Mouse (Mus musculus) embryonic facial prominence, embryonic 14.5 days (tissue): ENCODE results near the gene Frmd6. TPM values are rescaled to one million over a fixed set of nuclear protein-coding genes. Genes with fewer than 3 reads are reported as not detected.

Source experiments
- ATAC-seq: fragments of 200-750 bp; cut with Nextera tagmentation; 2 replicates; pipeline ENCODE4 v1.8.0; 2017; ENCODE audit warnings: low read depth, moderate number of reproducible peaks, moderate TSS enrichment
- DNase-seq: peaks from one replicate; pipeline ENCODE4 v3.0.0-alpha.2; 2015; ENCODE audit warnings: low spot score
- H3K27ac ChIP-seq: fragments of 300-500 bp; sonication (generic); replicated peaks from 2 replicates; pipeline ENCODE4 v1.5.1; 2014; ENCODE audit warnings: low read depth, mild to moderate bottlenecking, low read length, moderate library complexity
- H3K27me3 ChIP-seq: fragments of 300-500 bp; sonication (generic); replicated peaks from 2 replicates; pipeline ENCODE4 v1.6.1; 2014; ENCODE audit warnings: low read length; ENCODE audit not compliant: control insufficient read depth, insufficient read depth
- H3K36me3 ChIP-seq: fragments of 300-500 bp; sonication (generic); 2 replicates; pipeline ENCODE4 v1.6.1; 2014; ENCODE audit warnings: low read length, mixed read lengths; ENCODE audit not compliant: control insufficient read depth, insufficient read depth
- H3K4me1 ChIP-seq: fragments of 300-500 bp; sonication (generic); 2 replicates; pipeline ENCODE4 v1.6.1; 2014; ENCODE audit warnings: antibody characterized with exemption, low read length; ENCODE audit not compliant: control insufficient read depth, insufficient read depth
- H3K4me2 ChIP-seq: fragments of 300-500 bp; sonication (generic); 2 replicates; pipeline ENCODE4 v1.6.1; 2014; ENCODE audit warnings: low read depth, mild to moderate bottlenecking, low read length, moderate library complexity, mixed read lengths
- H3K4me3 ChIP-seq: fragments of 300-500 bp; sonication (generic); 2 replicates; pipeline ENCODE4 v1.5.1; 2014; ENCODE audit warnings: low read depth, mild to moderate bottlenecking, low read length
- H3K9ac ChIP-seq: fragments of 300-500 bp; sonication (generic); 2 replicates; pipeline ENCODE4 v1.6.1; 2014; ENCODE audit warnings: low read depth, mild to moderate bottlenecking, low read length, moderate library complexity, mixed read lengths
- H3K9me3 ChIP-seq: fragments of 300-500 bp; sonication (generic); 2 replicates; pipeline ENCODE4 v1.6.1; 2016; ENCODE audit warnings: low read length; ENCODE audit not compliant: control insufficient read depth
- WGBS: fragments of 180-500 bp; shearing (Covaris S2); extraction: QIAGEN DNeasy Blood & Tissue Kit; methylation state at CpG from one replicate; pipeline ENCODE4 v1.1.7; 2014; 5-methylcytosine and 5-hydroxymethylcytosine counted together
- polyA plus RNA-seq: library from polyadenylated mRNA; unstranded; fragments of >200 nt; fragmentation: Nextera tagmentation; extraction: Ambion mirVana; gene quantifications from 2 replicates; pipeline ENCODE4 v1.2.1, GENCODE M21; 2014

Gene Frmd6
- polyA plus RNA-seq, 1 experiment from 2014 or later = 56.0 TPM

- no peaks in the 10 kb centered on the region for H3K9me3 ChIP-seq
- no peaks in the 10 kb centered on the region for H3K27me3 ChIP-seq
- peaks cover 81% of the 10 kb centered on the region for H3K36me3 ChIP-seq
- H3K4me1 ChIP-seq = no peaks in the 10 kb centered on the region
- no peak overlapping the region for H3K4me2 ChIP-seq
- H3K4me3 ChIP-seq = no peak overlapping the region
- ATAC-seq (no peak), DNase-seq (no peak)
- H3K27ac ChIP-seq = no peak overlapping the region
- WGBS = 71% methylated on average over 5 of the region's 6 CpGs
- no peak overlapping the region for H3K9ac ChIP-seq
Measured at GRCm38 (mm10) chr12:70884973-70885372, 59.7 kb downstream of the Frmd6 start.

DNA sequence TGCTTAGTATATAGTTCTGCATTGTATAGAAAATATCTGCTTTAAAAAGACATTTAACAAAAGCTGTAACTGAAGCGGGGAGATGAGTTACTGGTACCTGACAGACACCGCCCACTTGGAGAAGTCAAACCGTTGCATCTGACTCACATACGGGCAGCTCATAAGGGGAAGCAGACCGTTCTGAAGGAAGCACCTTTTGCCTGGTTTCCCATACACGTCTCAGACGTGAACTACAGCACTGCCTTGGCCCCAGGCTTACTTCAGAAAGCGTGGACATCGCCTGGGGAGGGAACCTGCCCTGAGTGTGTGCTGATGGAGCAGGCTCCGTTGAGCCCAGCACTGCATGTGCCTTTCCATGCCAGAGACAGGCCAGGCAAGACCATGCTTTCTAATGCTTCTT is 60.3 kb downstream of the Frmd6 start:
- H3K27me3 ChIP-seq = no peaks in the 10 kb centered on the region
- no peaks in the 10 kb centered on the region for H3K9me3 ChIP-seq
- H3K27ac ChIP-seq = no peak overlapping the region
- 79% methylated on average over 10 of the region's 10 CpGs for WGBS
- H3K4me1 ChIP-seq = no peaks in the 10 kb centered on the region
- ATAC-seq = no peak
- no peak for DNase-seq
- H3K4me2 ChIP-seq = no peak overlapping the region
- no peak overlapping the region for H3K9ac ChIP-seq
- H3K4me3 ChIP-seq = no peak overlapping the region
- H3K36me3 ChIP-seq = peaks cover 81% of the 10 kb centered on the region

- H3K27ac ChIP-seq = no peak overlapping the region
- H3K4me2 ChIP-seq = no peak overlapping the region
- DNase-seq = no peak
- H3K36me3 ChIP-seq = peaks cover 85% of the 10 kb centered on the region
- no peaks in the 10 kb centered on the region for H3K9me3 ChIP-seq
- no peaks in the 10 kb centered on the region for H3K27me3 ChIP-seq
- no peak overlapping the region for H3K4me3 ChIP-seq
- H3K9ac ChIP-seq = no peak overlapping the region
- WGBS = 80% methylated on average over 5 of the region's 5 CpGs
- ATAC-seq = no peak
- H3K4me1 ChIP-seq = no peaks in the 10 kb centered on the region
Measured at GRCm38 (mm10) chr12:70890405-70890804, 65.1 kb downstream of the Frmd6 start.

- WGBS = 85% methylated on average over 8 of the region's 8 CpGs
- no peaks in the 10 kb centered on the region for H3K9me3 ChIP-seq
Measured at GRCm38 (mm10) chr12:70890874-70891470, 65.7 kb downstream of the Frmd6 start.

GRCm38 (mm10) chr12:70895275-70895674 is 70.0 kb downstream of the Frmd6 start:
- peaks cover 91% of the 10 kb centered on the region for H3K36me3 ChIP-seq

More at GRCm38 (mm10) chr12:70890874-70891470, 65.7 kb downstream of the Frmd6 start:
- H3K36me3 ChIP-seq = peaks cover 88% of the 10 kb centered on the region
- DNase-seq (no peak), ATAC-seq (no peak)
- no peaks in the 10 kb centered on the region for H3K27me3 ChIP-seq
- H3K4me2 ChIP-seq = no peak overlapping the region
- no peak overlapping the region for H3K27ac ChIP-seq
- no peaks in the 10 kb centered on the region for H3K4me1 ChIP-seq
- H3K4me3 ChIP-seq = no peak overlapping the region
- no peak overlapping the region for H3K9ac ChIP-seq

DNA sequence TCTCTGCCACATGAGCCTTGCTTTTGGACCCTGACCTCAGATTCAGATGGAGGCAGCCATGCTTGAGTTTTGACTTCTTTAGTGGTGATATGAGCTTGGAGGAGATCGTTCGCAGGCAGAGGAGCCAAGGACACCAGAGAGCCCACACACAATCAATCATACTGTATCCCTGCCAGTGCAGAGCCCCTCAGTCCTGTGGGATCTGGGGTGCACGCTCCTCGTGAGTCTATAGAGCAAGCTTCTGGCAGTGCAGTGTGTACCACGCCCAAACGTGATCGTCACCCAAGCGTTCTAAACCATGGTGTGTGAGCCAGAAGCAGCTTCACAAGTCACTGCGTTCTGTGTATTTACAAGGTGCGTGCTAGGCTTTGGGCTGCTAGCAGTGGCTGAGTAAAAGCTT is 70.8 kb downstream of the Frmd6 start:
- peaks cover 84% of the 10 kb centered on the region for H3K36me3 ChIP-seq
- DNase-seq = no peak
- WGBS = 86% methylated on average over 10 of the region's 10 CpGs

More at GRCm38 (mm10) chr12:70895275-70895674, 70.0 kb downstream of the Frmd6 start:
- ATAC-seq = no peak
- Histone ChIP-seq H3K4me2 (no peak overlapping the region), H3K4me1 (no peaks in the 10 kb centered on the region), H3K9ac (no peak overlapping the region), H3K9me3 (no peaks in the 10 kb centered on the region), H3K27me3 (no peaks in the 10 kb centered on the region), H3K27ac (no peak overlapping the region), H3K4me3 (no peak overlapping the region)
- WGBS = 82% methylated on average over 7 of the region's 7 CpGs
- no peak for DNase-seq

GRCm38 (mm10) chr12:70897434-70897833 is 72.1 kb downstream of the Frmd6 start:
- no peak overlapping the region for H3K4me3 ChIP-seq
- H3K36me3 ChIP-seq = peaks cover 74% of the 10 kb centered on the region
- H3K27me3 ChIP-seq = no peaks in the 10 kb centered on the region
- no peaks in the 10 kb centered on the region for H3K4me1 ChIP-seq
- H3K27ac ChIP-seq = no peak overlapping the region
- no peak for DNase-seq
- WGBS = 73% methylated on average over 8 of the region's 8 CpGs
- ATAC-seq = no peak
- no peaks in the 10 kb centered on the region for H3K9me3 ChIP-seq
- no peak overlapping the region for H3K4me2 ChIP-seq
- no peak overlapping the region for H3K9ac ChIP-seq

More for the DNA sequence above, 70.8 kb downstream of the Frmd6 start:
- H3K27ac ChIP-seq = no peak overlapping the region
- H3K4me3 ChIP-seq = no peak overlapping the region
- ATAC-seq = no peak
- no peaks in the 10 kb centered on the region for H3K9me3 ChIP-seq
- no peaks in the 10 kb centered on the region for H3K4me1 ChIP-seq
- no peak overlapping the region for H3K9ac ChIP-seq
- no peaks in the 10 kb centered on the region for H3K27me3 ChIP-seq
- no peak overlapping the region for H3K4me2 ChIP-seq

- H3K27ac ChIP-seq = no peak overlapping the region
- WGBS = 84% methylated on average over 8 of the region's 8 CpGs
- DNase-seq (no peak), ATAC-seq (no peak)
- peaks cover 74% of the 10 kb centered on the region for H3K36me3 ChIP-seq
- H3K4me1 ChIP-seq = no peaks in the 10 kb centered on the region
- no peaks in the 10 kb centered on the region for H3K27me3 ChIP-seq
- no peak overlapping the region for H3K9ac ChIP-seq
- no peak overlapping the region for H3K4me3 ChIP-seq
- H3K4me2 ChIP-seq = no peak overlapping the region
- no peaks in the 10 kb centered on the region for H3K9me3 ChIP-seq
Measured at GRCm38 (mm10) chr12:70898450-70898849, 73.1 kb downstream of the Frmd6 start.

DNA sequence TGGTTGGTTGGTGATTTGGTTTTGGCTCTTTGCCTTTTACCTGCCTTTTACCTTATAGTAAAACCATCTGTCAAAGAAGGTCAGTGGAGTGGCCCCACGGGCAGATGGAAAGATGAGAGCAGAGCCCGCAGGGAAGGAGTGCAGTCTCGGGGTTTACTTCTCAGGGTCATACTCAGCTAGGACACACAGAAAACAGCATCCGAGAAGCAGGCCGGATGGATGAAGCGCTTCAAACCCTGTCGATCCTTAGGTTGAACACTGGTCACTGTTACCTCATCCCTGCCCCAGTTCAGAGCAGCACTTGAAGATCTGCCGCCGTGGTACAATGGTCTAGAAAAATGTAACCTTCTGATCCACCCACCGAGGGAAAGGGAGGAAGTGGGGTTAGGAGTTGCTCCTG is 79.2 kb downstream of the Frmd6 start:
- ATAC-seq (no peak), DNase-seq (no peak)
- peaks cover 29% of the 10 kb centered on the region for H3K36me3 ChIP-seq
- H3K9ac ChIP-seq = no peak overlapping the region
- no peaks in the 10 kb centered on the region for H3K27me3 ChIP-seq
- no peak overlapping the region for H3K4me2 ChIP-seq
- H3K4me3 ChIP-seq = no peak overlapping the region
- 0 out of 2 replicates have a peak, but pooled peaks cover 9% of the 10 kb centered on the region for H3K9me3 ChIP-seq
- no peaks in the 10 kb centered on the region for H3K4me1 ChIP-seq
- 82% methylated on average over 10 of the region's 10 CpGs for WGBS
- no peak overlapping the region for H3K27ac ChIP-seq
